Mouse (Mus musculus) adrenal gland, adult 8-10 months (tissue): ENCODE data around the gene Man2b2. TPM values are rescaled to one million over a fixed set of nuclear protein-coding genes. Genes with fewer than 3 reads are reported as not detected.

Experiments used
- DNase-seq: peaks from one replicate; pipeline ENCODE4 v3.0.0; 2022
- total RNA-seq, 4 experiments: library from RNA; stranded (reverse); gene quantifications; 2 replicates each; pipeline ENCODE4 v1.2.4; 2022

The Man2b2 gene
- total RNA-seq, 4 experiments from 2014 or later = 63.8 to 93.3 (median 80.2) TPM

- no peak for DNase-seq
Observed at GRCm38 (mm10) chr5:36831272-36831671, 819 bp upstream of the Man2b2 start.

- DNase-seq = no peak
Observed at GRCm38 (mm10) chr5:36829098-36829497, 1.4 kb downstream of the Man2b2 start.

GRCm38 (mm10) chr5:36822907-36823306, 7.5 kb downstream of the Man2b2 start:
- DNase-seq = no peak

- no peak for DNase-seq
Observed at GRCm38 (mm10) chr5:36820142-36820541, 10.3 kb downstream of the Man2b2 start.

GRCm38 (mm10) chr5:36819742-36820141, 10.7 kb downstream of the Man2b2 start:
- DNase-seq = no peak

- DNase-seq = no peak
Observed at GRCm38 (mm10) chr5:36817738-36818137, 12.7 kb downstream of the Man2b2 start.

GRCm38 (mm10) chr5:36814554-36814953, 15.9 kb downstream of the Man2b2 start:
- DNase-seq = no peak

GRCm38 (mm10) chr5:36811413-36811812, 19.0 kb downstream of the Man2b2 start:
- DNase-seq = no peak

- no peak for DNase-seq
Observed at GRCm38 (mm10) chr5:36810634-36811033, 19.8 kb downstream of the Man2b2 start.

- DNase-seq = no peak
Observed at GRCm38 (mm10) chr5:36809123-36809522, 21.3 kb downstream of the Man2b2 start.

- DNase-seq = no peak
Observed at GRCm38 (mm10) chr5:36807106-36807505, 23.3 kb downstream of the Man2b2 start.

GRCm38 (mm10) chr5:36797291-36797690, 33.2 kb downstream of the Man2b2 start:
- no peak for DNase-seq

- peak; percentile 90 for DNase-seq
Observed at GRCm38 (mm10) chr5:36796296-36797014, 34.0 kb downstream of the Man2b2 start, which contains the start of gene Mrfap1. Mrfap1 (minus strand) TSS chr5:36796772.

- peak; percentile 67 for DNase-seq
Observed at GRCm38 (mm10) chr5:36795647-36796295, 34.7 kb downstream of the Man2b2 start.

GRCm38 (mm10) chr5:36791861-36792260, 38.6 kb downstream of the Man2b2 start:
- no peak for DNase-seq

GRCm38 (mm10) chr5:36786052-36786451, 44.4 kb downstream of the Man2b2 start:
- DNase-seq = no peak

- DNase-seq = no peak
Observed at GRCm38 (mm10) chr5:36779512-36779911, 50.9 kb downstream of the Man2b2 start.

GRCm38 (mm10) chr5:36778901-36779300, 51.6 kb downstream of the Man2b2 start:
- DNase-seq = no peak

GRCm38 (mm10) chr5:36777186-36777585, 53.3 kb downstream of the Man2b2 start:
- DNase-seq = no peak

GRCm38 (mm10) chr5:36776021-36776575, 54.4 kb downstream of the Man2b2 start:
- peak; percentile 89 for DNase-seq

- DNase-seq = no peak
Observed at GRCm38 (mm10) chr5:36775317-36775716, 55.1 kb downstream of the Man2b2 start.

GRCm38 (mm10) chr5:36772586-36772985, 57.9 kb downstream of the Man2b2 start:
- DNase-seq = no peak

GRCm38 (mm10) chr5:36769603-36770002, 60.9 kb downstream of the Man2b2 start:
- DNase-seq = no peak
